Mouse (Mus musculus) urinary bladder, adult 18-20 months (tissue): ENCODE data around the gene Cdkn3.
A peak's percentile ranks its signal among the peaks of the same experiment; 100 is the strongest.
"Not testable (repeated sequence)": the region's sequence is repeated elsewhere in the genome, so short reads cannot be mapped to it uniquely, and the experiment has no call there.

ENCODE experiments used
- DNase-seq, 2 experiments: peaks; one replicate each; pipeline ENCODE4 v3.0.0; 2022; ENCODE audit warnings: low spot score in 2 of 2, mixed read lengths in 2 of 2

The Cdkn3 gene

DNA sequence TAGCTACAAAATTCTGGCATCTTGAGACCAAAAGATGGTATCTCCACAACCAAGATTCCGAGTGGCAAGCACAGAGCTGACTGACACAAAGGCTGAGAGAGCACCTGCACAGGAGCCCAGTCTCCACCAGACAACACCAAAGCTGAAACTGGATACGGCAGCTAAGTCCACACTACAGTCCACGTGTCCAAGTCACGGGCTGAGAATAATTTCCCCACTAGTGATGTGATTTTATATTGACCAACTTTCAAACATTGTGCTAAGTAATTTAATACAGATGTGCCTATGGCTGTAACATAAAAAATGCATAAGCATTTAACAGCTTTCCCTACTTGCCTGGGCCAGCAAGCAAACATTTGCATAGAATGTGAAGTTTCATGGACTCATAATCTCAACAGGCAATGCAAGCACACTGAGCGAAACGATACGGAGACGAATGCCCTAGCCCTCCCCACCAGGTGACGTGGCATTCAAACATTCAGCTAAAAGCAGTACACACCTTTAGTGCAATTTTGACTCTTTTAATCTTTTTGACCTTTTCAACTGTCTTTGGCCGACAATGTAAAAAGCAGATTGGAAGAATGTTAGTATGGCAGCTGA lies 23.1 kb downstream of the Cdkn3 start:
- no peak for DNase-seq

DNA sequence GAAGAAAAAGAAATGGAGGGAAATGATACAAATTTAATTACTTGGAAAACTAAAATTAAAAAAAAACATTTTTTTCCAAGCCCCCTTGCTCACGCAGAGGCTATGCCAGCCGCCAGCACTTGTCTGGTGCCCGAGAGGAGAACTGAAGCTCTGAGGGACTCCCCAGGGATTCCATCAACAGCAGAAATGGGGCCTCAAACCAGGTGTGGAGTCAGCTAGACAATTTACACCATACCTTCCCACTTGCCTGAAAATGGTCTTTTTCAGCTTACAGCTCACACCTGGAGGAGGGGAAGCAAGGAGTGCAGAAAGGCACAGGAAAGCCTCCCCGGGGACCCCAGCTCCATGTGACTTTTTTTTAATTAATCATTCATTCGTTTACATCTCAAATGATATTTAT lies 24.9 kb downstream of the Cdkn3 start:
- DNase-seq = no peak

DNA sequence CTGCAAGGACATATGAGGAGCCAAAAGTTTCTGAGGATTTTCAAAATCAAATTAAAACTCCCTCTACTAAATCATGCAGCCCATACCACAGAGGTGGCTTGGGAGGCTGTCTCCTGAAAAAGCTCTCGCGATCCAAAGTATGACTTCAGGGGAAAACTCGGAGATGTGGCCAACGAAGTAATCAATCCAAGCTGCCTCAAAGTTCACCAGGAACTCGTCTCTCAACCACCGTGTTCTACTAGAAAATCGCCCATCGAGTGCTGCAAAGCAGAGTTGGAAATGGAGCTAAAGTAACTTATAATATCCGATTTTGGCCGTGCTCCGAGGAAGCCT lies 27.1 kb downstream of the Cdkn3 start:
- DNase-seq = no peak

DNA sequence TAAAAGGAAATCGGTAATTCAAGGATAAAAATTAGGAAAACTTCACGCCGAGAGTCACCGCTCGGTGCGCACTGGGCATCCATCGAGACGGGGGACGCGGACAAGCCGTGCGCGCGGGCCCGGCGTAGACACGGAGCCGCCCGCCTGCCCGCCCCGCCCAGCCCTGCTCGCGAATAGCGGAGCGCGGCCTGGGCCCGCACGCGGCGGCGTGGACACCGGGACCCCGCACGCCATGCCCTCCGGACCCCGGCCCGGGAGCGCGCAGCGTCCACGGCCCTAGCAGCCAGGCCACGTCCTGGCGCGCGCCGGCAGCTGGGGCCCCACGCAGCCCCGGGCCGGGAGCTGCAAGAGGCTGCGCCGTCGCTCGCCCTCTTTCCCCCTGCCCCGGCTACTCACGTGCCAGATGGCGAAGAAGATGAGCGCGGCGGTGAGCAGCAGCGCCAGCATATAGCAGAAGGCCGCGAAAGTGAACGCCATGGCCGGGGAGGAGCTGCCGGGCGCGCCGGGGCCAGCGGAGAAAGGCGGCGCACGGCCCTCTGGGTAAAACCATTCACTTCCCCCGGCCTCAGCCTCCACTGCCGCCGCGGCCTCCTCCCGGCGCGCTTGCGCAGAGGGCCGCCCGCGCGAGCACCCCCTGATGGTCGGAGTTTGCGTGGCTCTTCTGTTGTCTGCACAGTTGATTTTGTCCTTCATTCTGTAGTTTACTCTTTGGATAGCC lies 27.6 kb downstream of the Cdkn3 start, which contains the start of gene Cnih1:
Gene Cnih1 (minus strand): TSS at position 625 of the 718 bp plus-strand sequence.
- DNase-seq = peak; percentile 84 to 91

DNA sequence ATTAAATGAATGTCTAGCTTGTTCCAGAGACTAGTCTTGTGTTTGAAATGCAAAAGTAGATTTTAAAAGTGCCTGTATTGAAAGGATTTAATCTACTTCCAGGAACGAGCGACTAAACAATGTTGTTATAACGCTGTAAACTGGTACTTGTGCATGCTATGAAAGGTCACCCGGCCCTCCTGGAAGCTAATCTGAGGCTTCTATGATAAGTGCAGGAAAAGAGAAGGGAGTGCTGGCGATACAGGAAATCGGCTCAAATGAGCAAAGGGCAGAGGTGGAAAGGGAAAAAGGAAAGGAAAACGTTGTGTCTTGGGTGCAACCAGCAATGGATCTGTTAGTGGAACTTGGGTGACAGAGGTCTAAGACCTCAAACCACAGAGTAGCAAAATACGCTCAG lies 28.2 kb downstream of the Cdkn3 start:
- no peak for DNase-seq

DNA sequence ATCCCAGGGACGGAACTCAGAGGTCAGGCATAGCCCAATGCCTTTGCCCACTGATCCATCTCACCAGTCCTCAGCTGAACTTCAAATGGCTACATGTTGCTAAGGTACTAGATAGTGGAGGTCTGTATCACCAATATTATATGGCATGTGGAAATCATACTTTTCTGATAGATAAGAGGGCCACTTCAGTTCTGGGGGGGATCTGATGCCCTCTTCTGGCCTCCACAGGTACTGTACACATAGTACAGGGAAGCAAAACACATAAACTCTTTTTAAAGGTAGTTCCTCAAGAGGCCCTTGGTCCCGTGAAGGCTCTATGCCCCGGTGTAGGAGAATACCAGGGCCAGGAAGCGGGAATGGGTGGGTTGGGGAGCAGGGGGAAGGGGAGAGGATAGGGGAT lies 30.0 kb downstream of the Cdkn3 start:
- DNase-seq = no peak

DNA sequence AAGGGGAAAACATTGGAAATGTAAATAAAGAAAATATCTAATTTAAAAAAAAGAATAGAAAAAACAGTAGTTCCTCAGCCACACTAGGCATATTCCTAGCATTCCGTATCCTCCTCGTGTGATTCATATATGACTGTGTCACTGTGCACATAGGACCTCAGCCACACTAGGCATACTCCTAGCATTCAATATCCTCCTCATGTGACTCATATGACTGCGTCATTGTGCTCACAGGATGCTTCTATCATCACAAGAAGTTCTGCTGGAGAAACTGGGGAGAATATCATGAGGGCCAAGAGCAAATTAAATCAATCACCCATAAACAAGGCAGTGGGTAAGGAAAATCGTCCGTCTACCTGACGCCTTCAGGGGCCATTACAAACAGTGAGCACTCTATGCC lies 30.4 kb downstream of the Cdkn3 start:
- no peak for DNase-seq

DNA sequence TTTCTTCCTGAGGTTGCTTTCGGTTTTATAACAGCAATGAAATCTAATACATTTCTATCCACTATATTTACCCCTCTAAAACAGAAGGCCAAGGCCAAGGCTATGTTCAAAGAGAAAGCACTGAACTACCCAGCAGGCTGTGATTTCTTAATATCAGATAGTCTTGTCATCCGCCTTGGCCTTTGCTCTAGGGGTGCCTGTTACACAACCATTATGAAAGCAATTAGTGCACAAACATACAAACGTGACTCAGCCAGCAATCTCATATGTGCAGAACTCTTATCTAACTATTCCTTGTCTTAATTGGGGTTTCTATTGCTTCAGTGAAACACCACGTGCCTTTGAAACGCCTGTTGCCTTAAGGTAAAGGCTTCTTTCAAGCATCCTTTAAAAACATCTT lies 33.8 kb downstream of the Cdkn3 start:
- DNase-seq = peak in 1 of 2 experiments; percentile 20

DNA sequence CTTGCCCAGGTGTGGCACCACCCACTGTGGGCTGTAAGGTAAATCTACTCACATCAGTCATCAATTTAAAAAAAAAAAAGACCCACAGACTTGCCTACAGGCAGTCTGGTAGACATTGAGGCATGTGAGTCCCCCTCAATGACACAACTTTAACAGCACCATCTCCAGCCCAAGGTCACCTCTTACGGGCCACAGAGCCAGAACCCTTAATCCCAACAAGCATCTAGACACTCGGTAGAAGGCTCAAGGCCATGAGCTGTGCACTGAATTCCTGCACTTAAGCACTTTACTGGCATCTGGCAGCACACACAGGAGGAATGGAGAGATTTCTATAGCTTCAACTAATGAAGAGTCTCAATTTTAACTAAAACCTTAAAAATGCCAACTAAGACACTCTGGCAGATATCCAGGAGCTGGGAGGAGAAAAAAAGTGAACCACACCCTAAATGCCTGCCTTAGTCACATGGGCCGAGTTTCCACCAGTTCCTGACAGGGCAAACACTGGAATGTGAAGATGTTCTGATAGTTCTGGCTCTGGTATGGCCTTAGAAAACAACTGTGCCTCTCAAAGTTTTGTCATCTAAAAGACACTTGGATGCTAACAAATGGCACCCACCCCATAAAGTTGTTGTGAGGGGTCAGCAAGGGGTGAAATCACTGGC lies 40.5 kb downstream of the Cdkn3 start:
- no peak for DNase-seq

DNA sequence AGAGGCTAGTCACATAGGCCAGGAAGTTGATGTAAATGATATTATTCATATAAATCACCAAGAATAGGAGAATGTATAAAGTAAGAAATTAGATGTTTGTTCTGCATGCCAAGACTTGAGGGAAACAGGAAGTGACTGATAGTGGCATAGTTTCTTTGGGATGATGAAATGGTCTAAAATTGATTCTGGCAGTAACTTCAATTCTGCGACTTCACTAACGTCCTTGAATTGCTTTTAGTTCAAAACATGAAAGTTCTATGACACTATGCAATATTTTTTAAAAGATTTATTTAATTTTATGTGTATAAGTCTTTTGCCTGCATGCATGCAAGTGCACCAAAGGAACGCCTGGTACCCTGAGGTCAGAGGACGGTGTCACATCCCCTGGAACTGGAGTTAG lies 42.9 kb downstream of the Cdkn3 start:
- DNase-seq = no peak

DNA sequence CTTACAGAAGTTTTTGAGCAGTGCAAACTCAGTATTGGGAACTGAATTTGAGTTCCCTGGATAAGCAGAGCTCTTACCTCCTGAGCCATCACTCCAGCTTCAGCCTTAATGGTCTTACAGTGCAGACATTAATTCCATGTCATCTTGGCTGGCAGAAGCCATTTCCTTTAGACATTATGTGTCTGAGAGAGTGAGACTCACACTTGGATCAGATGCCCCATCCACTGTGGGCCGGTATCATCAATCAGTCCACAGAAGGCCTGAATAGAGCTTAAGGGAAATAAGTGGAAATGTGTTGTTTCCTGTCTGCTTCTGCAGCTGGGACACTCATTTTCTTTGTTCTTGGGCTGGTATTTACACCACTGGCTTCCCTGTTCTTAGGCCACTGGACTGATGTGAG lies 43.5 kb downstream of the Cdkn3 start:
- no peak for DNase-seq

DNA sequence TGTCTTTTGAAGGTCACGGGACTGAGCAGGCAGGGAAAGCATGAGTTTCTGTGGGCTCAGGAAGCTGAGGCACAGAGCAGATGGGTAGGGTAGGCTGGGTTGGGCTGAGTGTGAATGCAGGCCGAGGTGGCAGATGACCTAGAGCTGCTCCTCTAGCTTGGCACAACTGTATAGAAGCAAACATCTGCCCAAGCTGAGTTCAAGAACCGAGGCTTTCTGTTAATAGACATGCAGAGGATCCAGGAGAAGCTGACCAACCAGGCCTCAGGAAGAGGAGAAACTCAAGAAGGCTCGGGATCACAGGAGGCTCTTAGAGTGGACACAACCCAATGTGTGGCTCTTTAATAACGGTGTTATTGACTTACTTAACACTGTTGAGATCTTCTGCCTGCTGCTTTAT lies 45.8 kb downstream of the Cdkn3 start:
- DNase-seq = no peak

DNA sequence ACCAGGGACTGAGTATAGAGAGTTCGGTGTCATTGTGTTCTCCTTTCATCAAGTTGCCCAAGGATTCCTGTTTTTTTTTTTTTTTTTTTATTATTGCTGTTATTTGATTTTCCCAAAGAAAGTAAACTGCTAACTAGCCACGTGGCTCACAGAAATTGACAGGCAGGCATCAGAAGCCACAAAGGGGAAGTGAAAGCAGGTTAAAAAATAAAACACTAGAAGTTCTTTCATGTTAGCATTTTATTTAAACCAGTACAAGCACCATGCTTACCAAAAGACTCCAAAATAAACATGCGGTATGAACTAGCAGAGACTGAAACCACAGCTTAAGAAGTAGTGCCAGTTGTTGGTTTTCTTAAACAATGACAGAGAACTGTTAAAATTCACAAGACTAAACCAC lies 47.6 kb downstream of the Cdkn3 start:
- no peak for DNase-seq

DNA sequence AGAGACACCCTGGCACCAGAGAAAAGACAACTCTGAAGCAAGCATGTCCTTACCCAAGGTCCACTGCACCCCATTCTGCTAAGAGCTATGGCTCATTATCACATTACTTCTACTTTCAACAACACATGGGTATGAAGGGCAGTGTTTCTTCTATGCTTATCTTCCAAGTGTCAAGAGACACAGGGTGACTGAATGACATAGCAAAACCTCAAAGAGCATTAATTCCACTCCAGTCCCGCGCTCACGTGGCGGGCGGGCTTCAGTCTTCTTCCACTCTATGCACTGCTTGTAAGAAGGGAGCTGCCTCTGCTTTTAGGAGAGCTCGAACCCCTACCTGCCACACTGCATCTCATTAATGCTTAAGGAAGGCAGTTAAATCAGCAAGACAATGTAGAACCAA lies 55.3 kb downstream of the Cdkn3 start:
- DNase-seq = no peak

DNA sequence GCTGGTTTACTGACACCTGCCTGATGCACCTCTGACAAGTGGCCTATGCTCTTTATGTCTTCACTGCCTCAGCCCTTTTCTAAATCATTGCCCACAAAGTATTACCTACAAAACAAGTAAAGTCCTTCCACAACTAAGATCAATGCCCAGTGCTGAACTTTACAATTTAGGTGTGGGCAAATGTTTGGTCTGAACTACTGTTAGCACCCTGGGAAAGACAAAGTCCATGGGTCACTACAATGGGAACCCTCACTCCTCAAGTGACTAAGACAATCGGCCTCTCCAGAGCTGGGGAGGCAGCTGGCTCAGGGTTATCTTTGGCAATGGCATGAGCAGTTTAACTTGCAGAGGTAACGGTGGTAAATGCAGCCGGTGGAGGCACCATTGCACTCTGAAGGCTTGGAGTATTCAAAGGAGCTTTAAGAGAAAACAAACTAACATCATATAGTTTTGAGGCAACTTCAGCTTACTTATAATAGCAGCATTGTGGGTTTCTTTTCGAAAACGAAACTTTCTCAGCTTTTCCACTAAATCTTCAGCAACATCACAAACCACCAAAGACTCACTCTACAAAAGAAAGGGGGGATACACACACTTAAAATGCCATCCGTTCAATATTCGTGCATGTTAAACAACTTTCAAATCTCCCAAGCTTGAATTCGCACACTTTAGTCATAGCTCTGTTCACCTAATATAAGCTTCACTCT lies 56.7 kb downstream of the Cdkn3 start:
- no peak for DNase-seq

DNA sequence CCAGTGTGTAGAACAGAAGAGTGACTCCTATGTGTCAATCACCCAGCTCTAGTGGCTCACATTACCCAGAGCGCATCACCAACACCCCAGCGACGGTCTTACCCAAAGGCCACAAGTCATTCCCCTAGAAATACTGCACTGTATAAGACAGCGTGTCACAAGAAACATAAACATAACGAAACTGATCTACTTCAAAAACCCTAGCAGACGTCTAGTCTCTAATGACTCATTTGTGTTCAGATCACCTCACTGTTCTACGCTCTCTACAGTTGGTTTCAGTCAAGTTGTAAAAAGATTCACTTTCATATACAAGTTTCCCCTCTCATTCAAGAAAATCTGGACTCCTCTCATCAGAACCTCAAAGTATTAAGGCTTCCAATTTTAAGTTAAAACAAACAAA lies 58.4 kb downstream of the Cdkn3 start:
- DNase-seq = no peak

DNA sequence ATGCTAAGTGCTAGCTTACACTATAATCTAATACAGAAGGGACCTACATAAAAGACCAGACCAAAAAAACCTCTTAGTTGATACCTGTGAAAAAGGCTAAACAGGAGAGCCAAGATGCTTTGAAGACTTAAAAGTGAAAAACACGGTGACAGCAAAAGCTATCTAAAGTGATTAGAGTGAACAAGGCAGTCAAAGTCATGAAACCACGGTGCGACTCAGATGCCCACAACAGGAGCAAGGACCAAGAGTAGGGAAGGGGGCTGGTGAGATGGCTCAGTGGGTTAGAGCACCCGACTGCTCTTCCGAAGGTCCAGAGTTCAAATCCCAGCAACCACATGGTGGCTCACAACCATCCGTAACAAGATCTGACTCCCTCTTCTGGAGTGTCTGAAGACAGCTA lies 59.6 kb downstream of the Cdkn3 start:
- DNase-seq = not testable (repeated sequence)
